Mouse (Mus musculus) heart, embryonic 11.5 days (tissue): Measurements from ENCODE around the gene Olfml2b. TPM values are rescaled to one million over a fixed set of nuclear protein-coding genes. Genes with fewer than 3 reads are reported as not detected.

Source experiments
- ATAC-seq: fragments of 200-750 bp; cut with Nextera tagmentation; replicated peaks from 2 replicates; pipeline ENCODE4 v1.8.0; 2017; ENCODE audit warnings: moderate library complexity; ENCODE audit not compliant: insufficient number of reproducible peaks, low FRiP score, low TSS enrichment
- H3K27ac ChIP-seq: fragments of 300-500 bp; sonication (generic); 2 replicates; pipeline ENCODE4 v1.5.1; 2014; ENCODE audit warnings: mild to moderate bottlenecking, low read depth, low read length
- H3K27me3 ChIP-seq: fragments of 300-500 bp; sonication (generic); 2 replicates; pipeline ENCODE4 v1.6.1; 2014; ENCODE audit warnings: mild to moderate bottlenecking, low read length, mixed read lengths; ENCODE audit not compliant: control insufficient read depth, insufficient read depth
- H3K36me3 ChIP-seq: fragments of 300-500 bp; sonication (generic); 2 replicates; pipeline ENCODE4 v1.6.1; 2014; ENCODE audit warnings: mild to moderate bottlenecking, low read length, moderate library complexity, mixed read lengths; ENCODE audit not compliant: control insufficient read depth, insufficient read depth
- H3K4me1 ChIP-seq: fragments of 300-500 bp; sonication (generic); 2 replicates; pipeline ENCODE4 v1.6.1; 2014; ENCODE audit warnings: low read length; ENCODE audit not compliant: control insufficient read depth, insufficient read depth
- H3K4me2 ChIP-seq: fragments of 300-500 bp; sonication (generic); 2 replicates; pipeline ENCODE4 v1.6.1; 2014; ENCODE audit warnings: mild to moderate bottlenecking, moderate library complexity
- H3K4me3 ChIP-seq: fragments of 300-500 bp; sonication (generic); 2 replicates; pipeline ENCODE4 v1.5.1; 2014; ENCODE audit warnings: low read depth, low read length
- H3K9ac ChIP-seq: fragments of 300-500 bp; sonication (generic); 2 replicates; pipeline ENCODE4 v1.6.1; 2014; ENCODE audit warnings: mild to moderate bottlenecking, low read depth, low read length, moderate library complexity
- H3K9me3 ChIP-seq: fragments of 300-500 bp; sonication (generic); replicated peaks from 2 replicates; pipeline ENCODE4 v1.6.1; 2016; ENCODE audit warnings: low read length; ENCODE audit not compliant: control insufficient read depth
- WGBS: fragments of 180-500 bp; shearing (Covaris S2); extraction: QIAGEN DNeasy Blood & Tissue Kit; methylation state at CpG from one replicate; pipeline ENCODE4 v1.1.7; 2014; ENCODE audit not compliant: insufficient replicate concordance; 5-methylcytosine and 5-hydroxymethylcytosine counted together
- polyA plus RNA-seq: library from polyadenylated mRNA; unstranded; fragments of >200 nt; fragmentation: Nextera tagmentation; extraction: Ambion mirVana; gene quantifications from 2 replicates; pipeline ENCODE4 v1.2.1, GENCODE M21; 2014

Gene Olfml2b
- polyA plus RNA-seq, 1 experiment from 2014 or later = 42.4 TPM

- Histone ChIP-seq H3K4me3 (no peak overlapping the region), H3K9me3 (no peaks in the 10 kb centered on the region), H3K36me3 (no peaks in the 10 kb centered on the region), H3K4me1 (peaks cover 10% of the 10 kb centered on the region; the same call in 1 of the 2 replicates), H3K27me3 (no peaks in the 10 kb centered on the region), H3K27ac (no peak overlapping the region), H3K4me2 (no peak overlapping the region), H3K9ac (no peak overlapping the region)
- WGBS = 85% methylated on average over 7 of the region's 7 CpGs
- no peak for ATAC-seq
These were observed 53.5 kb downstream of the Olfml2b start for GRCm38 (mm10) chr1:170697771-170698356.

GRCm38 (mm10) chr1:170698771-170699170 lies 54.4 kb downstream of the Olfml2b start:
- ATAC-seq = no peak
- H3K9ac ChIP-seq = no peak overlapping the region
- H3K36me3 ChIP-seq = no peaks in the 10 kb centered on the region
- H3K27me3 ChIP-seq = no peaks in the 10 kb centered on the region
- H3K27ac ChIP-seq = no peak overlapping the region
- no peak overlapping the region for H3K4me3 ChIP-seq
- H3K4me1 ChIP-seq = peaks cover 10% of the 10 kb centered on the region; the same call in 1 of the 2 replicates
- H3K9me3 ChIP-seq = no peaks in the 10 kb centered on the region
- WGBS = 66% methylated on average over 3 of the region's 3 CpGs
- H3K4me2 ChIP-seq = no peak overlapping the region

- no peak for ATAC-seq
- H3K36me3 ChIP-seq = no peaks in the 10 kb centered on the region
These were observed 55.2 kb downstream of the Olfml2b start for GRCm38 (mm10) chr1:170699553-170699952.

GRCm38 (mm10) chr1:170700496-170701027 lies 56.2 kb downstream of the Olfml2b start:
- WGBS = 79% methylated on average over 3 of the region's 3 CpGs
- Histone ChIP-seq H3K4me1 (0 out of 2 replicates have a peak, but pooled peaks cover 3% of the 10 kb centered on the region), H3K9ac (no peak overlapping the region), H3K27ac (no peak overlapping the region), H3K9me3 (no peaks in the 10 kb centered on the region), H3K4me3 (no peak overlapping the region), H3K4me2 (no peak overlapping the region), H3K36me3 (no peaks in the 10 kb centered on the region), H3K27me3 (no peaks in the 10 kb centered on the region)
- ATAC-seq = no peak

More at GRCm38 (mm10) chr1:170699553-170699952, 55.2 kb downstream of the Olfml2b start:
- Histone ChIP-seq H3K4me2 (no peak overlapping the region), H3K4me1 (peaks cover 10% of the 10 kb centered on the region; the same call in 1 of the 2 replicates), H3K9ac (no peak overlapping the region), H3K27me3 (no peaks in the 10 kb centered on the region), H3K27ac (no peak overlapping the region), H3K4me3 (no peak overlapping the region), H3K9me3 (no peaks in the 10 kb centered on the region)
- WGBS = 68% methylated on average over 9 of the region's 9 CpGs

- H3K9me3 ChIP-seq = no peaks in the 10 kb centered on the region
- WGBS = 60% methylated on average over 3 of the region's 3 CpGs
- no peak for ATAC-seq
- no peak overlapping the region for H3K4me2 ChIP-seq
- H3K4me1 ChIP-seq = 0 out of 2 replicates have a peak, but pooled peaks cover 3% of the 10 kb centered on the region
- H3K36me3 ChIP-seq = no peaks in the 10 kb centered on the region
- no peak overlapping the region for H3K9ac ChIP-seq
- H3K27ac ChIP-seq = no peak overlapping the region
- H3K27me3 ChIP-seq = no peaks in the 10 kb centered on the region
- no peak overlapping the region for H3K4me3 ChIP-seq
These were observed 56.8 kb downstream of the Olfml2b start for GRCm38 (mm10) chr1:170701178-170701577.

GRCm38 (mm10) chr1:170701582-170701981 lies 57.2 kb downstream of the Olfml2b start:
- H3K4me3 ChIP-seq = no peak overlapping the region
- H3K9ac ChIP-seq = no peak overlapping the region
- no peak overlapping the region for H3K27ac ChIP-seq
- no peaks in the 10 kb centered on the region for H3K9me3 ChIP-seq
- ATAC-seq = no peak
- 0 out of 2 replicates have a peak, but pooled peaks cover 3% of the 10 kb centered on the region for H3K4me1 ChIP-seq
- no peak overlapping the region for H3K4me2 ChIP-seq
- WGBS = 82% methylated on average over 8 of the region's 8 CpGs
- H3K36me3 ChIP-seq = no peaks in the 10 kb centered on the region
- H3K27me3 ChIP-seq = no peaks in the 10 kb centered on the region

- H3K4me1 ChIP-seq = 0 out of 2 replicates have a peak, but pooled peaks cover 3% of the 10 kb centered on the region
- H3K9me3 ChIP-seq = no peaks in the 10 kb centered on the region
- 70% methylated on average over 2 of the region's 2 CpGs for WGBS
- no peaks in the 10 kb centered on the region for H3K27me3 ChIP-seq
- no peak overlapping the region for H3K27ac ChIP-seq
- H3K9ac ChIP-seq = no peak overlapping the region
- no peak for ATAC-seq
- H3K4me3 ChIP-seq = no peak overlapping the region
- no peak overlapping the region for H3K4me2 ChIP-seq
- H3K36me3 ChIP-seq = no peaks in the 10 kb centered on the region
These were observed 57.9 kb downstream of the Olfml2b start for GRCm38 (mm10) chr1:170702263-170702662.

GRCm38 (mm10) chr1:170702958-170703357 lies 58.6 kb downstream of the Olfml2b start:
- 84% methylated on average over 6 of the region's 6 CpGs for WGBS
- no peak overlapping the region for H3K4me2 ChIP-seq
- 0 out of 2 replicates have a peak, but pooled peaks cover 5% of the 10 kb centered on the region for H3K4me1 ChIP-seq
- no peaks in the 10 kb centered on the region for H3K9me3 ChIP-seq
- H3K9ac ChIP-seq = no peak overlapping the region
- no peaks in the 10 kb centered on the region for H3K36me3 ChIP-seq
- H3K27me3 ChIP-seq = no peaks in the 10 kb centered on the region
- no peak overlapping the region for H3K4me3 ChIP-seq
- no peak for ATAC-seq
- no peak overlapping the region for H3K27ac ChIP-seq

GRCm38 (mm10) chr1:170704103-170704502 lies 59.8 kb downstream of the Olfml2b start:
- Histone ChIP-seq H3K36me3 (peaks cover 4% of the 10 kb centered on the region; the same call in 1 of the 2 replicates), H3K9ac (no peak overlapping the region), H3K27me3 (no peaks in the 10 kb centered on the region), H3K4me1 (0 out of 2 replicates have a peak, but pooled peaks cover 6% of the 10 kb centered on the region), H3K9me3 (no peaks in the 10 kb centered on the region), H3K27ac (no peak overlapping the region), H3K4me2 (no peak overlapping the region), H3K4me3 (no peak overlapping the region)
- 90% methylated on average over 6 of the region's 6 CpGs for WGBS
- no peak for ATAC-seq
